Mouse (Mus musculus): ENCODE measurements around the gene Tead4.

The Tead4 gene

GRCm38 (mm10) chr6:128288681-128289080, 11.9 kb downstream of the Tead4 start:
- no peak for DNase-seq

- no peak for DNase-seq
These were observed 14.7 kb downstream of the Tead4 start for GRCm38 (mm10) chr6:128285792-128286430.

DNA sequence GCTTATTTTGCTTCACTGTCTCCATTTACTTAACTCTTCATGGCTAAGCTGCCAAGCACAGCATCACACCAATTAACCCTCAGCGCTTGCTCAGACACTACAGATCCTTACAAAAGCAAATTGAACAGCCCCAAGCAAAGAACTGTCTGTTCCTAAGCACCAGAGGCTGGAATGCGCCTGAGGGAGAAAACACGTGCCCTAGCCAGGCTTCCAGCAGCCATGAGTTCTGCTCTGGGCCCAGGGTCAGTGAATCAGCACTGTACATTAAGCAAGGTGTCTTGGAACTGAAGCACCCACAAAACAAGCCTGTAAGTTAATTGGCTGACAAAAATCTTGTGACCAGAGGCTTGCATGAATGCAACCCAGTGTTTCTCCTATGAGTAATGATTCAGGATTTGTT, 18.5 kb downstream of the Tead4 start:
- DNase-seq, result no peak

- DNase-seq, result no peak
These were observed 20.0 kb downstream of the Tead4 start for GRCm38 (mm10) chr6:128280472-128281145.

GRCm38 (mm10) chr6:128279608-128280007, 21.0 kb downstream of the Tead4 start:
- DNase-seq, result no peak

- DNase-seq, result no peak
These were observed 21.5 kb downstream of the Tead4 start for GRCm38 (mm10) chr6:128279099-128279498.

- DNase-seq, result no peak
These were observed 23.2 kb downstream of the Tead4 start for GRCm38 (mm10) chr6:128277132-128278085.

- no peak for DNase-seq
These were observed 24.3 kb downstream of the Tead4 start for GRCm38 (mm10) chr6:128276349-128276748.

DNA sequence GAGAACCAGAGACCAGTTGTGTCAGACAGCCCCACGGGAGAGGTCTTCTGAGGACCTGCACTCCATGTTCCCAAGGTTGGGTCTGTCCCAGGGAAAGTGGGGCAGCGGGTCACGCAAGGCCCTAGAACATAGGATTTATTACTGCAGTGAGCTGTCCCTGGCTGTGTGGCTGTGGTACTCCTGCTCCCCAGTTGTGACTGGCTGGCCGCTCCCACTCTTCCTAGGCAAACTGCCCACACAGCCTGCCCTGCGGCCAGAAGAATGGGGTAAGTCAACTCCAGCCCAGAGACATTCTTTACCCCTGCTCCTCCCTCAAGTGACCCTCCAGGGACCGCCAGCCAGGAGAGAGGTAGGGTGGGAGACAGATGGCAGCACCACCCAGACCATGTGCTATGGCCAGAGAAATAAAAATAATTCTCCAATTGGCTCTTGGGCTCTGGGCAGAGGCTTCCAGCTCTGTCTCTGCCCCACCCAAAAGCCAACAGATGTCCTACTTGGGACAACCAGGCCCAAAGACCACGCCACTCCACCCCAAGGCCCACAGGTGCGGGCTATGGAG, 25.0 kb downstream of the Tead4 start:
- no peak for DNase-seq

GRCm38 (mm10) chr6:128273507-128273906, 27.1 kb downstream of the Tead4 start:
- no peak for DNase-seq

DNA sequence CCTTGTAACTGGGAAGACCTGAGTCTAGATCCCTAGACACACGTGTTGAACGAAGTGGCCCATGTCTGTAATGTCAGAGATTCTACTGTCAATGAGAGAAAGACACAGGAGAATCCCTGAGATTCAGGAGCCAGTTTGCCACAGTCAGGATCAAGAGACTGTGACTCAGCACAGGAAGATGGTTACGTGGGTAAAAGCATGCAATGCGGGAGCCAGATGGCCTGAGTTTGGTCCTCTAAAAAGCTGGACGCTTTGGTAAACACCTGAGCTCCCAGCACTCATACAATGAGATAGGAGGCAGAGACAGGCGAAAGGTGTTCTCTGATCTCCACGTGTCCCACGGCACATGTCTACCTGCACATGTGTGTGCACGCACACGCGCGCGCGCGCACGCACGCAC, 27.9 kb downstream of the Tead4 start:
- no peak for DNase-seq

GRCm38 (mm10) chr6:128269850-128270249, 30.8 kb downstream of the Tead4 start:
- no peak for DNase-seq

GRCm38 (mm10) chr6:128264870-128265526, 35.6 kb downstream of the Tead4 start:
- no peak for DNase-seq

DNA sequence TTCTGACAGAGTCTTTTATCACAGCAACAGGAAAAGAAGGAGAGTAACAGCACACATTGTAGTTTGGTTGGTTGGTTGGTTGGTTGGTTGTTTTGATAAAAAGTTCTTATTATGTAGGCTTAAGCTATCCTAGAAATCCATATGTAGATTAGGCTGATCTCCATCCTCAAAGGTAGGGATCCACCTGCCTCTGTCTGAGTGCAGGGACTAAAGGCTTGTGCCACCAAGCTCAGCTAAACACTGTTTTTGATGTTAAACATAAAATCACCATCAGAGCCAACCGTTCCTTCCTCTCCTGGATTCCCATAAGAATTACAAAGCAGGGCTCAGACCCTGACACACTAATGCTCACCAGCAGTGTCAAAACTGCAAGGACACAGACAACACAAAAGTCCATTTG, 39.1 kb downstream of the Tead4 start:
- no peak for DNase-seq

- no peak for DNase-seq
These were observed 41.4 kb downstream of the Tead4 start for GRCm38 (mm10) chr6:128259252-128259651.

- DNase-seq, result no peak
These were observed 44.7 kb downstream of the Tead4 start for GRCm38 (mm10) chr6:128255941-128256340.

DNA sequence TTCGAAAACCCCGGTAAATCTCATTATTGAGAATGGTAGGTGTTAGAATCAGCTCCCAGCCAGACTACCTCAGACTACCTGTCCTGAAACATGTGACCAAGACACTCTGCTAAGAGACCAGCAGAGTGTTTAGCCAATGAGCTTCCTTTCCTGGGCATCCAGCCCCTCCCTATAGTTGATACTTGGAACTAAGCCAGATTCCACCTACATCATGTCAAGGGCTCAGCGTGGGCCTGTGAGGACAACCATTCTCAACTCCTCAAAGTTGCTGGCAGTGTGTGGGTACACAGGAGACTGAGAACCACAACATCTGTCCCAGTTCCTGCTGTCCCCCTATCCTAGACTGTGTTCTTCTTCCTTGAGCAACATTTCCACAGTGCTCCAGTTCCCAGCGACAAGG, 45.3 kb downstream of the Tead4 start:
- DNase-seq, result no peak

DNA sequence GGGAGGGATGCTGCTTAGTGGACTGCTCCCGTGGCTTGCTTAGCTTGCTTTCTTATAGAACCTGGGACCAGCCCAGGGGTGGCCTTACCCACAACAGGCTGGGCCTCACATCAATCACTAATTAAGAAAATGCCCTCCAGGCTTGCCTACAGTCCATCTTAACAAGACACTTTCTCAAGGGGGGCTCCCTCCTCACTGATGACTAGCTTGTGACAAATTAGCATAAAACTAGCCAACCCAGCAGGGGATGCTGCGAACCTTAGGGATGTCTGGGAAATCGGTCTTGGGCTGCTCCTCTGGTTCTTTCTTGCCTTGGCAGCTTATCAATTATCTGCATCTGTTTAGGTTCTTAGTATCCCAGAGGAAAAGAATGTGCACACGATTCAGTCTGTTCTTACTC, 46.1 kb downstream of the Tead4 start:
- no peak for DNase-seq

- no peak for DNase-seq
These were observed 47.5 kb downstream of the Tead4 start for GRCm38 (mm10) chr6:128253111-128253510.

DNA sequence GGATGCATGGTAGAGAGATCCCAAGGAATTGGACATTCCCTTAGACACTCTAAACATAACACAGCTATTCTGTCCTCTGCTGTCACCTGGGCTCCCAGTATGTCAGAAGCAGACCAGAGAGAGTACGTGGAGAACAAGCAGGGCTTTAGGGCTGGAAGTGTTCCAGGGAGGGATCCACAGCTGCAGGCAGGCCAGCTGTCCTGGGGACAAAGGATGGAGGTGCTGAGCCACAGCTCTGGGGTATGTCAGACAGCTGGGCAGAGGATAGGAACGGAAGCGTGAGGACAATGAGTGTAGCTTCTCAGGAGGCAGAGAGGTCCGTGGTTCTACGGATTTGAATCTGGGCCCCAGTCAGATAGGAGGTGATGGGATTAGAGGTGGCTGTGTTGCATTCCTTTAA, 50.0 kb downstream of the Tead4 start:
- no peak for DNase-seq

GRCm38 (mm10) chr6:128237102-128237763, 63.4 kb downstream of the Tead4 start:
- DNase-seq, result no peak

DNA sequence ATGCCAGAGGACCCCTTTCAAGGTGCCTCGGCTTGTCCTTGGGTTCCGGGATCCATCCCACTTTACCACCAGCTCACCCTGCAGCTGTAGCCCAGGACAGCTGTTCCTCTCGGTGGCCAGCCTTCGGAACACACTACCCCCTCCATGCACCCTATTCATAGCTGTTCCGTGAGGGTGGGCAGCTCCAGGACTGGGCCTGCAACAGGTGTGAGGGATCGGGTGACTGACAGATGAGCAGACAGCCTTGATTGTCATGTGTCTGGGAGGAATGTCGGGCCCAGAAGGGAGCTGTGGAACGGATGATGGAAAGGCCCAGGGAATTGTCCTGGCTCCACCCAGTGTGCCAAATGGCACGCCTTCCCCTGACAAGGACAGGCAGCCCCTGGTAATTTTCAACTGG, 64.0 kb downstream of the Tead4 start:
- no peak for DNase-seq
